Mouse (Mus musculus) forebrain, postnatal 0 days (tissue): Measurements from ENCODE around the gene Nat8. TPM values are rescaled to one million over a fixed set of nuclear protein-coding genes. Genes with fewer than 3 reads are reported as not detected.
"Not testable (repeated sequence)": the region's sequence is repeated elsewhere in the genome, so short reads cannot be mapped to it uniquely, and the experiment has no call there.

ENCODE experiments used
- ATAC-seq: fragments of 200-750 bp; cut with Nextera tagmentation; 2 replicates; pipeline ENCODE4 v1.8.0; 2017; ENCODE audit warnings: mild to moderate bottlenecking, moderate library complexity
- DNase-seq: peaks from one replicate; pipeline ENCODE4 v3.0.0-alpha.2; 2015
- H3K27ac ChIP-seq: fragments of 300-500 bp; sonication (generic); 2 replicates; pipeline ENCODE4 v1.5.1; 2014; ENCODE audit warnings: low read depth, mild to moderate bottlenecking, antibody characterized with exemption, low read length, moderate library complexity, mixed read lengths
- H3K27me3 ChIP-seq: fragments of 300-500 bp; sonication (generic); 2 replicates; pipeline ENCODE4 v1.6.1; 2014; ENCODE audit warnings: mild to moderate bottlenecking, low read length, mixed read lengths; ENCODE audit not compliant: insufficient read depth
- H3K36me3 ChIP-seq: fragments of 300-500 bp; sonication (generic); 2 replicates; pipeline ENCODE4 v1.6.1; 2014; ENCODE audit warnings: mild to moderate bottlenecking, moderate library complexity; ENCODE audit not compliant: insufficient read depth
- H3K4me1 ChIP-seq: fragments of 300-500 bp; sonication (generic); 2 replicates; pipeline ENCODE4 v1.6.1; 2014; ENCODE audit warnings: antibody characterized with exemption; ENCODE audit not compliant: insufficient read depth
- H3K4me2 ChIP-seq: fragments of 300-500 bp; sonication (generic); 2 replicates; pipeline ENCODE4 v1.6.1; 2014; ENCODE audit warnings: low read depth, mild to moderate bottlenecking, moderate library complexity
- H3K4me3 ChIP-seq: fragments of 300-500 bp; sonication (generic); 2 replicates; pipeline ENCODE4 v1.5.1; 2014; ENCODE audit warnings: low read depth, low read length, mixed read lengths
- H3K9ac ChIP-seq: fragments of 300-500 bp; sonication (generic); 2 replicates; pipeline ENCODE4 v1.6.1; 2014; ENCODE audit warnings: mild to moderate bottlenecking
- H3K9me3 ChIP-seq: fragments of 300-500 bp; sonication (generic); 2 replicates; pipeline ENCODE4 v1.6.1; 2016; ENCODE audit warnings: low read length
- WGBS: fragments of 180-500 bp; shearing (Covaris S2); extraction: QIAGEN DNeasy Blood & Tissue Kit; methylation state at CpG from one replicate; pipeline ENCODE4 v1.1.7; 2014; 5-methylcytosine and 5-hydroxymethylcytosine counted together
- microRNA-seq, 2 experiments: library from miRNA; unstranded; fragments of <30 nt; microRNA quantifications; one replicate each; pipeline ENCODE4; 2016
- polyA plus RNA-seq: library from polyadenylated mRNA; unstranded; fragments of >200 nt; fragmentation: Nextera tagmentation; extraction: Ambion mirVana; gene quantifications from 2 replicates; pipeline ENCODE4 v1.2.1, GENCODE M21; 2015
- total RNA-seq: library from RNA; depleted of rRNA; stranded (reverse); fragments of >200 nt; gene quantifications from 2 replicates; pipeline ENCODE4 v1.2.3, GENCODE M21; 2014; rRNA removed

Nat8 gene
- total and polyA plus RNA-seq, 2 experiments from 2014 or later = 0.14 to 0.41 TPM

DNA sequence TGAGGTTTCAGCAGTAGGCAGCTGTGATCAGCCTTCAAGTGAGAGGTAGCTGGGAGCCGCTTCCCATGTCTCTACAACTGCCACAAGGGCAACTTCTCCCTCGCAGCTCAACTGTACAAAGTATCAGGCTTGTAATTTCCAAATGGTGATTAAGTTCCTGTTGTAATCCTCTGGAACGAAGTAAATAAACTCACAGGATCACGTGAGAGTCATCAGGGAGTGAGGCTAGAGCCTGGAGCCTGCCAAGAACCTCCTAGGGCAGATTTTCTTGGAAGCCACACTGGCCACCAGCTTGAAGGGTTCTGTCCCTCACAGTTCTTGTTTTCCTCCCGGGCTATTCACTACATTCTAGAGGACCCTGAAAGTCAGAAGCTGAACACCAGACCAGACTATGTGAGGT, 28.7 kb downstream of the Nat8 start:
- not testable (repeated sequence) for H3K4me2 ChIP-seq, H3K4me1 ChIP-seq, H3K27ac ChIP-seq, H3K9ac ChIP-seq, H3K4me3 ChIP-seq, H3K36me3 ChIP-seq, DNase-seq, H3K27me3 ChIP-seq, ATAC-seq, H3K9me3 ChIP-seq
- 61% methylated on average over 5 of the region's 5 CpGs for WGBS

Small RNA genes lying within 50 kb of the gene (microRNA-seq; reads per million reads assigned to microRNA genes)
- 0 reads per million in 2 experiments for gene Mir6375

Other genes starting within 250 kb of the Nat8 start
- gene Alms1, start 244.6 kb downstream of the Nat8 start, total RNA-seq = 13.7 and 14.7 TPM in 2 replicates
- 0.97 and 1.9 TPM in 2 replicates for gene Alms1, start 244.6 kb downstream of the Nat8 start, polyA plus RNA-seq
- gene Nat8f7, start 118.9 kb downstream of the Nat8 start, total RNA-seq = not detected in 2 replicates
- 0.11 TPM in 1 of 2 replicates, not detected in the other for gene Nat8f7, start 118.9 kb downstream of the Nat8 start, polyA plus RNA-seq
- gene Nat8f3, start 66.3 kb downstream of the Nat8 start, total RNA-seq = not detected in 2 replicates
- gene Nat8f3, start 66.3 kb downstream of the Nat8 start, polyA plus RNA-seq = 0.13 TPM in 1 of 2 replicates, not detected in the other
- not detected in 2 replicates for gene Nat8f6, start 11.1 kb downstream of the Nat8 start, total RNA-seq
- gene Nat8f6, start 11.1 kb downstream of the Nat8 start, polyA plus RNA-seq = not detected in 2 replicates
- not detected in 2 replicates for gene Nat8f5, start 11.1 kb downstream of the Nat8 start, total RNA-seq
- gene Nat8f5, start 11.1 kb downstream of the Nat8 start, polyA plus RNA-seq = 0.19 and 0.42 TPM in 2 replicates
- gene Nat8f2, start 37.1 kb upstream of the Nat8 start, total RNA-seq = 0.08 TPM in 1 of 2 replicates, not detected in the other
- 0.04 TPM in 1 of 2 replicates, not detected in the other for gene Nat8f2, start 37.1 kb upstream of the Nat8 start, polyA plus RNA-seq
- gene Nat8f4, start 72.8 kb upstream of the Nat8 start, total RNA-seq = 5.5 and 6.0 TPM in 2 replicates
- gene Nat8f4, start 72.8 kb upstream of the Nat8 start, polyA plus RNA-seq = 4.3 and 6.5 TPM in 2 replicates
- 50.2 and 66.8 TPM in 2 replicates for gene Tprkb, start 79.8 kb upstream of the Nat8 start, total RNA-seq
- gene Tprkb, start 79.8 kb upstream of the Nat8 start, polyA plus RNA-seq = 54.5 and 69.6 TPM in 2 replicates
- gene Nat8f1, start 83.6 kb upstream of the Nat8 start, total RNA-seq = 10.7 and 18.1 TPM in 2 replicates
- gene Nat8f1, start 83.6 kb upstream of the Nat8 start, polyA plus RNA-seq = 13.1 and 15.3 TPM in 2 replicates
- gene Dusp11, start 129.6 kb upstream of the Nat8 start, total RNA-seq = 67.2 and 79.4 TPM in 2 replicates
- 27.6 and 28.3 TPM in 2 replicates for gene Dusp11, start 129.6 kb upstream of the Nat8 start, polyA plus RNA-seq
- not detected in 2 replicates for gene Figla, start 184.1 kb upstream of the Nat8 start, total RNA-seq
- not detected in 2 replicates for gene Figla, start 184.1 kb upstream of the Nat8 start, polyA plus RNA-seq
- 267 and 333 TPM in 2 replicates for gene Add2, start 196.6 kb upstream of the Nat8 start, total RNA-seq
- gene Add2, start 196.6 kb upstream of the Nat8 start, polyA plus RNA-seq = 175 and 186 TPM in 2 replicates